Mouse (Mus musculus): ENCODE data around the gene Chsy1. TPM values are rescaled to one million over a fixed set of nuclear protein-coding genes. Genes with fewer than 3 reads are reported as not detected.
A peak's percentile ranks its signal among the peaks of the same experiment; 100 is the strongest.

Gene Chsy1
- polyA plus RNA-seq, 1 experiment from 2014 or later = 16.1 TPM

- H3K27me3 ChIP-seq = no peaks in the 10 kb centered on the region
- H3K27ac ChIP-seq (replicated peaks) = no peak overlapping the region
- peaks cover 42% of the 10 kb centered on the region for H3K4me1 ChIP-seq
- H3K4me3 ChIP-seq (replicated peaks) = no peak overlapping the region
- no peak overlapping the region for H3K4me2 ChIP-seq (replicated peaks)
- WGBS = 90% methylated on average over 14 of the region's 14 CpGs
- H3K9ac ChIP-seq = no peak overlapping the region
- no peaks in the 10 kb centered on the region for H3K9me3 ChIP-seq (replicated peaks)
- ATAC-seq (ENCODE audit: insufficient number of reproducible peaks, low FRiP score, low TSS enrichment, low read depth) = no peak
- H3K36me3 ChIP-seq = peaks cover 24% of the 10 kb centered on the region
Observed at GRCm38 (mm10) chr7:66125368-66125767, 16.1 kb downstream of the Chsy1 start.

DNA sequence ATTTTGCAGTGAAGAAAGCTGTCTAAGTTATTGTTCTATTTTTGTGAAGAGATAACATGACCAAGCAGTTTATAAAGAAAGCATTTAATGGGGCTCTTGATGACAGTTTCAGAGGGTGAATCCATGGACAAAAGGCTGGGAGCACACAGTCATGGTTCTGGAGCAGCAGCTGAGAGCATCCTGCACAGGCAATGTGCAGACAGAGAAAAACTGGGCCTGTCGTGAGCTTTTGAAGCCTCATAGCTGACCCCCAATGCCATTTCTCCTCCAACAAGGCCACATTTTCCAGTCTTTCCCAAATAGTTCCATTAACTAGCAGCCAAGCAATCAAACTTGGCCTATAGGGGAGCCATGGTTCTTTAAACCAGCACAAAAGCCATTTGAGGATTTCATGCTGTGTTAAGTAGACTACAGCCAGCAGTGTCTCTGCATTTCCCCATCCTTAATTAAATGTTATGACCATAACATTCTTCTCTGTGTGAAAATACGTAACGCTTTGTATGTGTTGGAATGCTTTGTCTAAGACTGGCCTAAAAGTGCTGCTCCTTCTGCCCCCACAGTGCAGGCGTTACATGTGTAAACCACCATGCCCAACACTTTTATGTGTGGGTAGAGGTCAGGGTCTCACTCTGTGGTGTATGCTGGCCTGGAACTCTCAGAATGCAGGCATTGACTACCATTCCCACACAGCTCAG is 18.8 kb downstream of the Chsy1 start:
- no peak for ATAC-seq (ENCODE audit: insufficient number of reproducible peaks, low FRiP score, low TSS enrichment, low read depth)
- 0 out of 2 replicates have a peak overlapping the region, but pooled peaks have one; percentile 34 for H3K27ac ChIP-seq (replicated peaks)
- 66% methylated on average over 4 of the region's 4 CpGs for WGBS

GRCm38 (mm10) chr7:66128857-66129256 is 19.5 kb downstream of the Chsy1 start:
- no peak for ATAC-seq (ENCODE audit: insufficient number of reproducible peaks, low FRiP score, low TSS enrichment, low read depth)
- 30% methylated on average over 3 of the region's 3 CpGs for WGBS
- H3K9ac ChIP-seq = no peak overlapping the region
- H3K4me1 ChIP-seq = peaks cover 23% of the 10 kb centered on the region
- no peaks in the 10 kb centered on the region for H3K27me3 ChIP-seq
- H3K27ac ChIP-seq (replicated peaks) = no peak overlapping the region
- H3K36me3 ChIP-seq = peaks cover 29% of the 10 kb centered on the region
- no peaks in the 10 kb centered on the region for H3K9me3 ChIP-seq (replicated peaks)
- H3K4me2 ChIP-seq (replicated peaks) = no peak overlapping the region
- no peak overlapping the region for H3K4me3 ChIP-seq (replicated peaks)

More for the DNA sequence above, 18.8 kb downstream of the Chsy1 start:
- Histone ChIP-seq H3K36me3 (peaks cover 29% of the 10 kb centered on the region), H3K4me2 (replicated peaks) (no peak overlapping the region), H3K27me3 (no peaks in the 10 kb centered on the region), H3K4me1 (peaks cover 23% of the 10 kb centered on the region), H3K9me3 (replicated peaks) (no peaks in the 10 kb centered on the region), H3K4me3 (replicated peaks) (no peak overlapping the region), H3K9ac (no peak overlapping the region)

GRCm38 (mm10) chr7:66130296-66130695 is 21.0 kb downstream of the Chsy1 start:
- no peak for ATAC-seq (ENCODE audit: insufficient number of reproducible peaks, low FRiP score, low TSS enrichment, low read depth)
- H3K27ac ChIP-seq (replicated peaks) = no peak overlapping the region
- no peak overlapping the region for H3K4me2 ChIP-seq (replicated peaks)
- no peak overlapping the region for H3K9ac ChIP-seq
- no peaks in the 10 kb centered on the region for H3K9me3 ChIP-seq (replicated peaks)
- no peaks in the 10 kb centered on the region for H3K27me3 ChIP-seq
- WGBS = 92% methylated on average over 2 of the region's 2 CpGs
- peaks cover 26% of the 10 kb centered on the region for H3K36me3 ChIP-seq
- H3K4me3 ChIP-seq (replicated peaks) = no peak overlapping the region
- peaks cover 12% of the 10 kb centered on the region for H3K4me1 ChIP-seq

DNA sequence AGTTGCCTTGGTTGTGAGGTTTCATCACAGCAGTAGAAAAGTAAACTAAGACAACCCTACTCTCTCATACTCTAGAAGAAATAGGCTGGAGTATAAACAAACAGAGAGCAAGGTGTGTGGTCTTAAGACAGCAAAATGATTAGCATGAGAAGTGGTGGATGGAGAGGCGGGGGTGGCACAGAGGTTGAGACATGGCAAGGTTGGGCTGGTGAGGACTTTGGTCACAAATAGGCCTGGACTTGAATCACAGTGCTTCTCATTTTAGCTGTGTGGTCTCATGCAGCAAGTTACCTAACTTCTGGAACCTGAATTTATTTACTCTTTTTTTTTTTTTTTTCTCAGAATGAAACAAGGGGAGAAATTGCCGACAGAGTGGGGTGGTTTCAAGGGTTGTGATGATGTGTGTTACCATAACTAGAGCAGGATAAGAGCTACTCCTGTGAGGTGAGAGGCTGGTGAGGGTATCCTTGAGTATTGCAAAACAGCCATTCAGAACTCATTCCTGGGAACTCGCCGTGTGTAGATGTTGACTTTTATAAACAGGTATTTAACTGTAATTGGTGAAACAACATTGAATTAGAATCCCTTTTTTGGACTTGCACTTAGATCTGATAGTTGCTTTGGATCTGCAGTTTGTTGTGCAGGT is 22.6 kb downstream of the Chsy1 start:
- H3K9ac ChIP-seq = no peak overlapping the region
- peaks cover 23% of the 10 kb centered on the region for H3K4me1 ChIP-seq
- H3K9me3 ChIP-seq (replicated peaks) = no peaks in the 10 kb centered on the region
- no peak overlapping the region for H3K27ac ChIP-seq (replicated peaks)
- peaks cover 11% of the 10 kb centered on the region; the same call in 1 of the 2 replicates for H3K36me3 ChIP-seq
- 89% methylated on average over 4 of the region's 4 CpGs for WGBS
- ATAC-seq (ENCODE audit: insufficient number of reproducible peaks, low FRiP score, low TSS enrichment, low read depth) = no peak
- H3K27me3 ChIP-seq = no peaks in the 10 kb centered on the region
- H3K4me3 ChIP-seq (replicated peaks) = no peak overlapping the region
- H3K4me2 ChIP-seq (replicated peaks) = no peak overlapping the region

DNA sequence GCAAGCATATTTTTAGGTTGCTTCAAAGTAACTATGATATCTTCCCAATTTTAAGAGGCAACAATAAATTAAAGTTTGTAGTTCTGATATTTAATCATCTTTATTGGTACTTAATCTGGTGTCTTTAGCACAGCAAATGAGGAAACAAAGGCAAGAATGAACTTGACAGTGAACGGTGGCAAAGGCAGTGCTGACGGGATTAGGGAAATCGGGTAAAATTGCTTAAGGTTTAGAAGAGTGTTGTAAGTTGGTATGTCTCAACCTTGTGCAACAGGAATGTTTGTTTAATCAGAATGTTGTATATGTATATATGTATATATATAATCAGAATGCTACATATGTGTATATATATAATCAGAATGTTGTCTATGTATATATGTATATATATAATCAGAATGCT is 24.8 kb downstream of the Chsy1 start:
- no peaks in the 10 kb centered on the region for H3K27me3 ChIP-seq
- peaks cover 19% of the 10 kb centered on the region for H3K4me1 ChIP-seq
- peaks cover 7% of the 10 kb centered on the region; the same call in 1 of the 2 replicates for H3K36me3 ChIP-seq
- ATAC-seq (ENCODE audit: insufficient number of reproducible peaks, low FRiP score, low TSS enrichment, low read depth) = no peak
- H3K9me3 ChIP-seq (replicated peaks) = no peaks in the 10 kb centered on the region
- H3K4me3 ChIP-seq (replicated peaks) = no peak overlapping the region
- H3K9ac ChIP-seq = no peak overlapping the region
- no peak overlapping the region for H3K27ac ChIP-seq (replicated peaks)
- 80% methylated on average over 3 of the region's 3 CpGs for WGBS
- no peak overlapping the region for H3K4me2 ChIP-seq (replicated peaks)

DNA sequence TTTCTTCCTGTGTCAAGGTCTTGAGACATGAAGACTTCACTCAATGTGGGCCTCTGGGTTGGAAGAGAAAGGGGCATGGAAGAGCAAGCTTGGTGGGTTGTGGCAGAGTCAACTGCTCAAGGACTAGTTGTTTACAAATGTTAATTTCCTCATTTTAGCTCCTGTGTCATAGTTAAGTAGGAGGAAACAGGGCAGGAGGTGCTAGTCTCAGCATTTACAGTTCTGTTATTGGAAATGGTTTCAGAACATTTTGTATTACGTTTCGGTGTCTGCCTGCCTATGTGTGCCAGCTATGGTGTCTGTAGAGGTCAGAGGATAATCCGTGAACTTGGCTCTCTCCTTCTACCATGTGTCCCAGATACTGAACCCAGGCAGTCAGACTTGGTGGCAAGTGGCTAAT is 26.3 kb downstream of the Chsy1 start:
- Histone ChIP-seq H3K4me1 (peaks cover 22% of the 10 kb centered on the region), H3K4me3 (replicated peaks) (no peak overlapping the region), H3K27me3 (no peaks in the 10 kb centered on the region), H3K36me3 (peaks cover 3% of the 10 kb centered on the region; the same call in 1 of the 2 replicates), H3K27ac (replicated peaks) (peak overlapping the region; percentile 58; the same call in 1 of the 2 replicates), H3K4me2 (replicated peaks) (no peak overlapping the region), H3K9ac (no peak overlapping the region), H3K9me3 (replicated peaks) (no peaks in the 10 kb centered on the region)
- 85% methylated on average over 3 of the region's 3 CpGs for WGBS
- ATAC-seq (ENCODE audit: insufficient number of reproducible peaks, low FRiP score, low TSS enrichment, low read depth) = no peak

DNA sequence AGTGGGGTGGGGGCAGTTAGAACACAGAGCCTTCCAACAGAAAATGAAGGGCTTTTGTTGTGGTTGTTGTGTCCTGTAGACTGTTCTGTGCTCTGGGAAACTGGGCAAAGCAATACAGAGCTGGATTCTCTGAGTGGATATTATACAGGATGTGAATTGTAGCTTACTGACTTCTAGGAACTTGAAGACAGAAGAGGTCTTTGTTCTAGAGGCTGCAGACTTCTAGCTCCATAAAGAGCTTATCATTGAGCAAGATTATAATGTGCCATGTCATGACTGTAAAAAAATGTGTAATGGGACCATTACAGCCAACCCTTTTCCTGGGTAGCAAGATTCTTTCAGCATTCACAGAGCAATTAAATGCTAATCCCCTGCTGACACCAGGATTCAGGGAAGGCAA is 26.9 kb downstream of the Chsy1 start:
- Histone ChIP-seq H3K4me1 (peaks cover 28% of the 10 kb centered on the region), H3K36me3 (no peaks in the 10 kb centered on the region), H3K4me3 (replicated peaks) (no peak overlapping the region), H3K9me3 (replicated peaks) (no peaks in the 10 kb centered on the region), H3K27me3 (no peaks in the 10 kb centered on the region), H3K9ac (no peak overlapping the region), H3K4me2 (replicated peaks) (no peak overlapping the region), H3K27ac (replicated peaks) (0 out of 2 replicates have a peak overlapping the region, but pooled peaks have one; percentile 7)
- 0 out of 2 replicates have a peak, but pooled peaks have one; percentile 29 for ATAC-seq (ENCODE audit: insufficient number of reproducible peaks, low FRiP score, low TSS enrichment, low read depth)

DNA sequence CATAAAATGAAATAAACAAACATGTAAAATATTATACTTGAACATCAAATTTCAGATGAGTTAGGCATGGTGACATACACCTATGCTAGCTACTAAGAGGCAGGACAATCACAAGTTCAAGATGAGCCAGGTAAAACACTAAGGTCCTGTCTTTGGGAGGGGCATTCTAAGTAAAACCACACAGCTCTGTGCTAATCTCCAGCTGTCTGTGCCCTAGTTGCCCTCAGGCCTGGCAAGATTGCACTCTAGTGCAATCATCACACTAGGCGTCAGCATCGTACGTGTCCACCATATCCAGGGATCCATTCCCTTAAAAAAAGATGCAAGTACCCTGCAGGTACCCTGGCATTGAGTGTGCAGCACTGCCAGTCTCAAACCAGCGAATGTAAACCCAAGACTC is 28.0 kb downstream of the Chsy1 start:
- Histone ChIP-seq H3K9ac (no peak overlapping the region), H3K4me3 (replicated peaks) (no peak overlapping the region), H3K4me1 (peaks cover 31% of the 10 kb centered on the region), H3K4me2 (replicated peaks) (no peak overlapping the region), H3K36me3 (no peaks in the 10 kb centered on the region), H3K9me3 (replicated peaks) (no peaks in the 10 kb centered on the region), H3K27ac (replicated peaks) (no peak overlapping the region), H3K27me3 (no peaks in the 10 kb centered on the region)
- 85% methylated on average over 4 of the region's 4 CpGs for WGBS
- no peak for ATAC-seq (ENCODE audit: insufficient number of reproducible peaks, low FRiP score, low TSS enrichment, low read depth)

DNA sequence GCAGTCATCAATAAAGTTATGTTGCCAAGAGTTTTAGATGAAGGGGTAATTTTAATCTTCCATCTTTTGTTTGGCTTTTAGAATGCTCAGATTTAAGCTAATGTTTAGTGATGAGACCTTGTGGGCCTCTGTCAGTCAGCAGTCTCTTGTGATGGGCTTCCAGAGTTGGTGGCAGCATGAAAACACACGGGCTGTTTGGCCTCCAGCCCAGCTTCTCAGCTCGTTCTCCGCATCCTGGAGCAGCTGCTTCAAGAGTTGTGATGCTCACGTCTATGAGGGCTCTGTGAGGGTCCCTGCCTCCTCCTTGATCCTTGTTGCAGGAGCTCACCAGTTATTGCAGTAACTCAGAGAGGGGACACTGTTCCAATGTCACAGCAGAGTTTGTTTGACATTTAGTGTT is 29.0 kb downstream of the Chsy1 start:
- Histone ChIP-seq H3K27me3 (no peaks in the 10 kb centered on the region), H3K4me3 (replicated peaks) (no peak overlapping the region), H3K9me3 (replicated peaks) (no peaks in the 10 kb centered on the region), H3K4me2 (replicated peaks) (no peak overlapping the region), H3K36me3 (no peaks in the 10 kb centered on the region), H3K27ac (replicated peaks) (no peak overlapping the region), H3K4me1 (peaks cover 31% of the 10 kb centered on the region), H3K9ac (no peak overlapping the region)
- WGBS = 20% methylated on average over 4 of the region's 4 CpGs
- no peak for ATAC-seq (ENCODE audit: insufficient number of reproducible peaks, low FRiP score, low TSS enrichment, low read depth)

- Histone ChIP-seq H3K4me1 (peaks cover 31% of the 10 kb centered on the region), H3K36me3 (no peaks in the 10 kb centered on the region), H3K9me3 (replicated peaks) (no peaks in the 10 kb centered on the region), H3K27ac (replicated peaks) (no peak overlapping the region), H3K4me3 (replicated peaks) (no peak overlapping the region), H3K9ac (no peak overlapping the region), H3K27me3 (no peaks in the 10 kb centered on the region), H3K4me2 (replicated peaks) (no peak overlapping the region)
- 83% methylated on average over 5 of the region's 5 CpGs for WGBS
- ATAC-seq (ENCODE audit: insufficient number of reproducible peaks, low FRiP score, low TSS enrichment, low read depth) = no peak
Observed at GRCm38 (mm10) chr7:66138878-66139277, 29.6 kb downstream of the Chsy1 start.
